8 mouse cellular contexts compared by ENCODE assay signal in the genomic region with DNA sequence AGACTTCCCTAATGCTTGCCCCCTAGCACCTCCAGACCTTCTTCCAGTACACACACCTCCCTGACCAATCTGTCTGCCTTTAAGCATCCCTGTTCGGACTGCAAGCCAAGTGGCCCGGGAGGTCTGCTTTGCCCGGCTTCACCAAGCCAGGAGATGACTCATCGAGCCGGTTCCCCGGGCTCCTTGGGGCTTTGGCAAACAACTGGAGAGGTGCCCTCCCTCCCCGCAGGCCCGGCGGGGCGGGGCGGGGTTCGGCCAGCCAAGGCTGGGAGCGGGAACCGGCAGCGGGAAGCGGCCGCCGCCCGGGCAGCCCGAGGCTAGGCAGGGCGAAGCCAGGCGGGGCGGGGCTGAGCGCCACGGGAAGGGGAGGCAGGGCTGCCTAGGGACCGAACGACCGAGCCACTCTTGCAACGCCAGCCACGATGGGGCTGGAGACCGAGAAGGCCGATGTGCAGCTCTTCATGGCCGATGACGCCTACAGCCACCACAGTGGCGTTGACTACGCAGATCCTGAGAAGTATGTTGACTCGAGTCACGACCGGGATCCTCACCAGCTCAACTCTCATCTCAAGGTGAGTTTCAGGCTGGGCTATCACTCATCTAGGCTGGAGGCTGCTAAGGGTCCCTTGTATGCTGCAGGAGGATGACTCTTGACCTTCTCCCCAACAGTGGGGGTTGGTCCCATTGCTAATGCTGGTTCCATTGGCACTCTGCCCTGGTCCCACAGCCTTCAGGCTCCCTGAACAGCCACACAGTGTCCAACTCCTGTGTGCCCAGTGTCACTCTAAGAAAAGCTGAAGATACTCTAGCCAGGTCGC. TPM values are rescaled to one million over a fixed set of nuclear protein-coding genes. Genes with fewer than 3 reads are reported as not detected.
DNase-seq lines count a peak whose midpoint lies in the region; ATAC-seq and TF ChIP-seq lines count a peak whose summit lies in the region.

A gene (plus strand): TSS at position 247 of the 818 bp plus-strand sequence.

- H3K4me2 ChIP-seq in forebrain, embryonic 14.5 days (ENCODE audit: low read length) = peak within 1 kb of the TSS; percentile 97
- H3K4me2 ChIP-seq in heart, postnatal 0 days (ENCODE audit: low read depth, low read length) = peak within 1 kb of the TSS; percentile 74
- H3K4me2 ChIP-seq in liver, embryonic 15.5 days = peak within 1 kb of the TSS; percentile 69
- peak within 1 kb of the TSS; percentile 68 for H3K4me2 ChIP-seq in stomach, postnatal 0 days (replicated peaks; ENCODE audit: low read depth)

- peak; percentile 47 for ATAC-seq in CD4-positive, CD25-positive, alpha-beta regulatory T cell, adult 4 months
- peak; percentile 90 for ATAC-seq in cerebellum, adult (ENCODE audit: insufficient number of reproducible peaks, low FRiP score, low TSS enrichment)
- ATAC-seq in forebrain, embryonic 14.5 days = peak; percentile 94
- peak; percentile 89 for ATAC-seq in heart, postnatal 0 days (ENCODE audit: insufficient read depth, low read depth)
- peak; percentile 67 for ATAC-seq in liver, embryonic 15.5 days (ENCODE audit: insufficient read depth)
- peak; percentile 97 for ATAC-seq in stomach, postnatal 0 days (ENCODE audit: low FRiP score, low TSS enrichment)

- WGBS in forebrain, embryonic 14.5 days = 1% methylated on average over 40 of the region's 40 CpGs
- 2% methylated on average over 40 of the region's 40 CpGs for WGBS in heart, postnatal 0 days
- under 1% methylated on average over 33 of the region's 40 CpGs for WGBS in liver, embryonic 15.5 days (ENCODE audit: insufficient replicate concordance)
- WGBS in stomach, postnatal 0 days = 1% methylated on average over 23 of the region's 40 CpGs

- H3K27ac ChIP-seq in forebrain, embryonic 14.5 days (ENCODE audit: low read depth, low read length) = no peak within 1 kb of the TSS
- peak within 1 kb of the TSS; percentile 86 for H3K27ac ChIP-seq in heart, postnatal 0 days (ENCODE audit: low read depth)
- no peak within 1 kb of the TSS; the same call in 1 of the 2 replicates for H3K27ac ChIP-seq in liver, embryonic 15.5 days (replicated peaks)
- H3K27ac ChIP-seq in stomach, postnatal 0 days (replicated peaks) = peak within 1 kb of the TSS; percentile 91

- H3K27me3 ChIP-seq in forebrain, embryonic 14.5 days (replicated peaks; ENCODE audit: control insufficient read depth, insufficient read depth, low read length) = 0 out of 2 replicates have a peak, but pooled peaks cover 4% of the 10 kb centered on the region
- no peaks in the 10 kb centered on the region for H3K27me3 ChIP-seq in heart, postnatal 0 days (ENCODE audit: control insufficient read depth, insufficient read depth, low read length)
- H3K27me3 ChIP-seq in liver, embryonic 15.5 days = peaks cover 17% of the 10 kb centered on the region
- no peaks in the 10 kb centered on the region for H3K27me3 ChIP-seq in stomach, postnatal 0 days (ENCODE audit: control insufficient read depth, insufficient read depth, low read length)

- H3K9me3 ChIP-seq in forebrain, embryonic 14.5 days (replicated peaks; ENCODE audit: control insufficient read depth, low read length) = no peaks in the 10 kb centered on the region
- no peaks in the 10 kb centered on the region for H3K9me3 ChIP-seq in heart, postnatal 0 days (replicated peaks; ENCODE audit: control insufficient read depth, low read length)
- H3K9me3 ChIP-seq in liver, embryonic 15.5 days (replicated peaks) = no peaks in the 10 kb centered on the region
- H3K9me3 ChIP-seq in stomach, postnatal 0 days (ENCODE audit: control insufficient read depth, low read length) = no peaks in the 10 kb centered on the region

- peaks cover 9% of the 10 kb centered on the region; the same call in 1 of the 2 replicates for H3K4me1 ChIP-seq in forebrain, embryonic 14.5 days (ENCODE audit: control insufficient read depth, insufficient read depth, low read length)
- no peaks in the 10 kb centered on the region for H3K4me1 ChIP-seq in heart, postnatal 0 days (ENCODE audit: control insufficient read depth, insufficient read depth)
- 0 out of 2 replicates have a peak, but pooled peaks cover 6% of the 10 kb centered on the region for H3K4me1 ChIP-seq in liver, embryonic 15.5 days (replicated peaks)
- H3K4me1 ChIP-seq in stomach, postnatal 0 days (replicated peaks; ENCODE audit: control insufficient read depth, insufficient read depth) = no peaks in the 10 kb centered on the region

- no peak for TF ChIP-seq CTCF in heart, postnatal 0 days (IDR thresholded peaks at IDR 0.05; ENCODE audit: low read depth)
- no peak for TF ChIP-seq CTCF in stomach, postnatal 0 days (IDR thresholded peaks at IDR 0.05; ENCODE audit: low read depth)

- H3K4me3 ChIP-seq in forebrain, embryonic 14.5 days (ENCODE audit: low read depth, low read length) = peak within 1 kb of the TSS; percentile 51
- H3K4me3 ChIP-seq in heart, postnatal 0 days (ENCODE audit: low read depth, low read length) = peak within 1 kb of the TSS; percentile 55
- H3K4me3 ChIP-seq in liver, embryonic 15.5 days (replicated peaks) = peak within 1 kb of the TSS; percentile 50
- H3K4me3 ChIP-seq in stomach, postnatal 0 days (ENCODE audit: low read depth, low read length) = peak within 1 kb of the TSS; percentile 54

- H3K36me3 ChIP-seq in forebrain, embryonic 14.5 days (ENCODE audit: control insufficient read depth, insufficient read depth, low read length) = no peaks in the 10 kb centered on the region
- H3K36me3 ChIP-seq in heart, postnatal 0 days (replicated peaks; ENCODE audit: control insufficient read depth, insufficient read depth, low read length) = no peaks in the 10 kb centered on the region
- no peaks in the 10 kb centered on the region for H3K36me3 ChIP-seq in liver, embryonic 15.5 days (replicated peaks)
- no peaks in the 10 kb centered on the region for H3K36me3 ChIP-seq in stomach, postnatal 0 days (ENCODE audit: control insufficient read depth, insufficient read depth, low read length)

- H3K9ac ChIP-seq in forebrain, embryonic 14.5 days (ENCODE audit: low read length) = peak within 1 kb of the TSS; percentile 75
- H3K9ac ChIP-seq in heart, postnatal 0 days (replicated peaks; ENCODE audit: low read depth, low read length) = peak within 1 kb of the TSS; percentile 61
- H3K9ac ChIP-seq in liver, embryonic 15.5 days = no peak within 1 kb of the TSS
- H3K9ac ChIP-seq in stomach, postnatal 0 days (ENCODE audit: low read length) = peak within 1 kb of the TSS; percentile 74

- peak; percentile 69 for DNase-seq in forebrain, embryonic 14.5 days (ENCODE audit: low spot score)
- peak; percentile 75 for DNase-seq in heart, postnatal 0 days (ENCODE audit: low spot score)
- peak; percentile 91 for DNase-seq in kidney, postnatal 36 days
- DNase-seq in neural tube, embryonic 10.5 days (ENCODE audit: extremely low spot score, low spot score) = peak; percentile 73
- DNase-seq in stomach, postnatal 0 days (ENCODE audit: low spot score) = peak; percentile 96

- no peak for TF ChIP-seq EP300 in heart, postnatal 0 days (IDR thresholded peaks at IDR 0.05; ENCODE audit: low read depth)
- TF ChIP-seq EP300 in stomach, postnatal 0 days (optimal IDR thresholded peaks at IDR 0.05) = no peak

RNA-seq across cellular contexts. Expression of the gene that starts here (rescaled TPM):
- 1 to 10 TPM in 1 of 2 experiments, under 1 TPM in 1; 0.65 to 1.2 TPM for polyA plus RNA-seq in CD4-positive, CD25-positive, alpha-beta regulatory T cell, adult 4 months (2017; shearing (Covaris generic))
- polyA plus RNA-seq in forebrain, embryonic 14.5 days (2014; fragmentation: Nextera tagmentation; extraction: Ambion mirVana) = 12.1 and 14.3 TPM in 2 replicates
- total RNA-seq in heart, postnatal 0 days (2014; rRNA removed; ENCODE audit: low replicate concordance) = 52.2 and 78.4 TPM in 2 replicates
- 58.8 and 59.4 TPM in 2 replicates for polyA plus RNA-seq in heart, postnatal 0 days (2015; fragmentation: Nextera tagmentation; extraction: Ambion mirVana)
- 2.8 and 2.9 TPM in 2 replicates for polyA plus RNA-seq in liver, embryonic 15.5 days (2015; fragmentation: Nextera tagmentation; extraction: Ambion mirVana)
- polyA plus RNA-seq in stomach, postnatal 0 days (2015; fragmentation: Nextera tagmentation; extraction: Ambion mirVana) = 62.7 and 63.5 TPM in 2 replicates

Comparison
In these comparisons a context has a peak if more than half of its experiments do, and no peak if none do; other contexts are left out.
1. ATAC-seq: peak in every context shown above with its lines; median percentile 97 in stomach, postnatal 0 days; 94 in forebrain, embryonic 14.5 days; 90 in cerebellum, adult; 89 in heart, postnatal 0 days; 67 in liver, embryonic 15.5 days; 47 in CD4-positive, CD25-positive, alpha-beta regulatory T cell, adult 4 months.
2. H3K27ac ChIP-seq: peak in heart, postnatal 0 days (single experiment) and stomach, postnatal 0 days (single experiment); none in forebrain, embryonic 14.5 days (single experiment) and liver, embryonic 15.5 days (single experiment).
3. Peak in every context shown above with its lines, with median percentiles within 50 percentile points of each other: DNase-seq, H3K4me2 ChIP-seq and H3K4me3 ChIP-seq.